Mouse (Mus musculus) heart, postnatal 14 days (tissue): ENCODE results near the gene Plxnd1. TPM values are rescaled to one million over a fixed set of nuclear protein-coding genes. Genes with fewer than 3 reads are reported as not detected.

Experiments used
- DNase-seq, 2 experiments: peaks; one replicate each; pipeline ENCODE4 v3.0.0; 2021 to 2022
- intact Hi-C: fragments of 180-260 bp; cut with DNase I; formaldehyde crosslinking; loops from one replicate; pipeline ENCODE4 v1.15.1; 2025
- total RNA-seq, 2 experiments: library from RNA; stranded (reverse); gene quantifications; 2 replicates each; pipeline ENCODE4 v1.2.3; 2021

Gene Plxnd1
- total RNA-seq, 2 experiments from 2014 or later = 113 to 133 TPM

GRCm38 (mm10) chr6:115962439-115963085, 32.2 kb downstream of the Plxnd1 start:
- intact Hi-C loops = loop anchor here (2.0 kb wide), 1 partner anchor 30 kb away; no protein-coding TSS in a partner anchor
- DNase-seq = no peak

- DNase-seq = no peak
- intact Hi-C loops = loop anchor here (2.0 kb wide), 2 partner anchors 31 to 47 kb away; no protein-coding TSS in a partner anchor
Measured at GRCm38 (mm10) chr6:115961743-115962142, 33.1 kb downstream of the Plxnd1 start.

- no peak for DNase-seq
- intact Hi-C loops = loop anchor here (2.0 kb wide), 1 partner anchor 46 kb away; no protein-coding TSS in a partner anchor
Measured at GRCm38 (mm10) chr6:115960322-115960721, 34.5 kb downstream of the Plxnd1 start.

GRCm38 (mm10) chr6:115959151-115959691, 35.6 kb downstream of the Plxnd1 start:
- peak; percentile 88 to 93 for DNase-seq
- intact Hi-C loops = loop anchor here (2.0 to 5.0 kb wide), 3 partner anchors 46 to 107 kb away; partner anchors contain the start of genes Ift122 and Mbd4

- intact Hi-C loops = loop anchor here (2.0 to 5.0 kb wide), 3 partner anchors 46 to 106 kb away; partner anchors contain the start of genes Ift122 and Mbd4
- DNase-seq = no peak
Measured at GRCm38 (mm10) chr6:115958445-115958844, 36.4 kb downstream of the Plxnd1 start.

- DNase-seq = no peak
- intact Hi-C loops = loop anchor here (2.0 to 5.0 kb wide), 3 partner anchors 47 to 105 kb away; partner anchors contain the start of genes Ift122 and Mbd4
Measured at GRCm38 (mm10) chr6:115957681-115958080, 37.1 kb downstream of the Plxnd1 start.

- peak; percentile 70 for DNase-seq
- intact Hi-C loops = loop anchor here (5.0 kb wide), 1 partner anchor 105 kb away; the partner anchor contains the start of genes Ift122 and Mbd4
Measured at GRCm38 (mm10) chr6:115956922-115957601, 37.7 kb downstream of the Plxnd1 start.

- intact Hi-C loops = loop anchor here (5.0 kb wide), 1 partner anchor 104 kb away; the partner anchor contains the start of genes Ift122 and Mbd4
Measured at GRCm38 (mm10) chr6:115956418-115956921, 38.3 kb downstream of the Plxnd1 start.

GRCm38 (mm10) chr6:115955664-115956063, 39.1 kb downstream of the Plxnd1 start:
- intact Hi-C loops = loop anchor here (5.0 kb wide), 1 partner anchor 103 kb away; the partner anchor contains the start of genes Ift122 and Mbd4
- no peak for DNase-seq

More at GRCm38 (mm10) chr6:115956418-115956921, 38.3 kb downstream of the Plxnd1 start:
- no peak for DNase-seq

- no peak for DNase-seq
- intact Hi-C loops = loop anchor here (5.0 kb wide), 1 partner anchor 103 kb away; the partner anchor contains the start of genes Ift122 and Mbd4
Measured at GRCm38 (mm10) chr6:115955169-115955568, 39.6 kb downstream of the Plxnd1 start.

- no peak for DNase-seq
- intact Hi-C loops = loop anchor here (5.0 kb wide), 1 partner anchor 102 kb away; the partner anchor contains the start of genes Ift122 and Mbd4
Measured at GRCm38 (mm10) chr6:115954506-115955074, 40.2 kb downstream of the Plxnd1 start.

- intact Hi-C loops = no loop called here
- DNase-seq = no peak
Measured at GRCm38 (mm10) chr6:115946389-115946788, 48.4 kb downstream of the Plxnd1 start.

GRCm38 (mm10) chr6:115945633-115946032, 49.2 kb downstream of the Plxnd1 start:
- no peak for DNase-seq
- intact Hi-C loops = no loop called here

GRCm38 (mm10) chr6:115944638-115945037, 50.2 kb downstream of the Plxnd1 start, which contains the start of gene H1foo:
TSS of gene H1foo (plus strand) at chr6:115944938.
- intact Hi-C loops = no loop called here
- no peak for DNase-seq

GRCm38 (mm10) chr6:115943498-115944427, 51.0 kb downstream of the Plxnd1 start:
- peak in 1 of 2 experiments; percentile 50 for DNase-seq
- intact Hi-C loops = no loop called here

- intact Hi-C loops = no loop called here
- no peak for DNase-seq
Measured at GRCm38 (mm10) chr6:115941128-115941527, 53.7 kb downstream of the Plxnd1 start.

- intact Hi-C loops = no loop called here
- DNase-seq = no peak
Measured at GRCm38 (mm10) chr6:115940603-115941002, 54.2 kb downstream of the Plxnd1 start.

GRCm38 (mm10) chr6:115938798-115939197, 56.0 kb downstream of the Plxnd1 start:
- intact Hi-C loops = no loop called here
- DNase-seq = no peak

- intact Hi-C loops = no loop called here
- DNase-seq = no peak
Measured at GRCm38 (mm10) chr6:115938011-115938410, 56.8 kb downstream of the Plxnd1 start.
